Mouse (Mus musculus) ES-Bruce4 (cell line): ENCODE measurements around the gene Lcp1.
"Not testable (repeated sequence)": the region's sequence is repeated elsewhere in the genome, so short reads cannot be mapped to it uniquely, and the experiment has no call there.

Source experiments
- CTCF ChIP-seq: IDR thresholded peaks from one replicate; pipeline ENCODE4 v1.8.1; 2011; ENCODE audit warnings: low read depth, low read length
- EP300 ChIP-seq: IDR thresholded peaks from 2 replicates; pipeline ENCODE4 v1.6.1; 2011; ENCODE audit warnings: low read depth, low read length; ENCODE audit not compliant: insufficient read depth
- POLR2A ChIP-seq: IDR thresholded peaks from one replicate; pipeline ENCODE4 v1.8.1; 2011; ENCODE audit warnings: low read length; ENCODE audit not compliant: insufficient read depth

DNA sequence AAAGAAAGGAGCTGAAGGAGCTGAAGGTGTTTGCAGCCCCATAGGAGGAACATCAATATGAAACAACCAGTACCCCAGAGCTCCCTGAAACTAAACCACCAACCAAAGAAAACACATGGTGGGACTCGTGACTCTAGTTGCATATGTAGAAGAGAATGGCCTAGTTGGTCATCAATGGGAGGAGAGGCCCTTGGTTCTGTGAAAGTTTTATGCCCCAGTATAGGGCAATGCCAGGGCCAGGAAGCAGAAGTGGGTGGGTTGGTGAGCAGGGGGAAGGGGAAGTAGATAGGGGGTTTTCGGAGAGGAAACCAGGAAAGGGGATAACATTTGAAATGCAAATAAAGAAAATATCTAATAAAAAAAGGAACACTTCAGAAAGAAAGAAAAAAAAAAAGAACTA lies 16.8 kb downstream of the Lcp1 start:
- not testable (repeated sequence) for TF ChIP-seq POLR2A, CTCF, EP300
